Mouse (Mus musculus): Measurements from ENCODE around the gene Gm17490.

Gene Gm17490

GRCm38 (mm10) chr2:11625890-11626289 lies at the start of gene Gm17490:
Gene Gm17490 (minus strand): TSS chr2:11626264.
- no peak for DNase-seq (ENCODE audit: low read depth in 1 of 2, low spot score in 2 of 2)

GRCm38 (mm10) chr2:11672144-11672543 lies 46.1 kb upstream of the Gm17490 start:
- no peak for DNase-seq (ENCODE audit: low read depth in 1 of 2, low spot score in 2 of 2)

- no peak for DNase-seq (ENCODE audit: low read depth in 1 of 2, low spot score in 2 of 2)
Measured at GRCm38 (mm10) chr2:11665326-11665725, 39.3 kb upstream of the Gm17490 start.

GRCm38 (mm10) chr2:11664806-11665205 lies 38.7 kb upstream of the Gm17490 start:
- no peak for DNase-seq (ENCODE audit: low read depth in 1 of 2, low spot score in 2 of 2)

- no peak for DNase-seq (ENCODE audit: low read depth in 1 of 2, low spot score in 2 of 2)
Measured at GRCm38 (mm10) chr2:11664367-11664766, 38.3 kb upstream of the Gm17490 start.

- peak; percentile 42 to 66 for DNase-seq (ENCODE audit: low read depth in 1 of 2, low spot score in 2 of 2)
Measured at GRCm38 (mm10) chr2:11663961-11664360, 37.9 kb upstream of the Gm17490 start.

- no peak for DNase-seq (ENCODE audit: low read depth in 1 of 2, low spot score in 2 of 2)
Measured at GRCm38 (mm10) chr2:11662907-11663230, 36.8 kb upstream of the Gm17490 start.

GRCm38 (mm10) chr2:11662143-11662906 lies 36.3 kb upstream of the Gm17490 start:
- DNase-seq (ENCODE audit: low read depth in 1 of 2, low spot score in 2 of 2) = no peak

GRCm38 (mm10) chr2:11659263-11659662 lies 33.2 kb upstream of the Gm17490 start:
- no peak for DNase-seq (ENCODE audit: low read depth in 1 of 2, low spot score in 2 of 2)

- no peak for DNase-seq (ENCODE audit: low read depth in 1 of 2, low spot score in 2 of 2)
Measured at GRCm38 (mm10) chr2:11657581-11657980, 31.5 kb upstream of the Gm17490 start.

GRCm38 (mm10) chr2:11654990-11655931 lies 29.2 kb upstream of the Gm17490 start:
- DNase-seq (ENCODE audit: low read depth in 1 of 2, low spot score in 2 of 2) = no peak

- DNase-seq (ENCODE audit: low read depth in 1 of 2, low spot score in 2 of 2) = no peak
Measured at GRCm38 (mm10) chr2:11653780-11654179, 27.7 kb upstream of the Gm17490 start.

GRCm38 (mm10) chr2:11653330-11653729 lies 27.3 kb upstream of the Gm17490 start:
- no peak for DNase-seq (ENCODE audit: low read depth in 1 of 2, low spot score in 2 of 2)

- DNase-seq (ENCODE audit: low read depth in 1 of 2, low spot score in 2 of 2) = no peak
Measured at GRCm38 (mm10) chr2:11652780-11653179, 26.7 kb upstream of the Gm17490 start.

- DNase-seq (ENCODE audit: low read depth in 1 of 2, low spot score in 2 of 2) = no peak
Measured at GRCm38 (mm10) chr2:11652196-11652595, 26.1 kb upstream of the Gm17490 start.

GRCm38 (mm10) chr2:11651476-11651875 lies 25.4 kb upstream of the Gm17490 start:
- DNase-seq (ENCODE audit: low read depth in 1 of 2, low spot score in 2 of 2) = no peak

GRCm38 (mm10) chr2:11645297-11645696 lies 19.2 kb upstream of the Gm17490 start:
- DNase-seq (ENCODE audit: low read depth in 1 of 2, low spot score in 2 of 2) = no peak

GRCm38 (mm10) chr2:11644057-11644456 lies 18.0 kb upstream of the Gm17490 start:
- DNase-seq (ENCODE audit: low read depth in 1 of 2, low spot score in 2 of 2) = no peak

GRCm38 (mm10) chr2:11642451-11642941 lies 16.4 kb upstream of the Gm17490 start, which contains the start of gene Il2ra:
Gene Il2ra (plus strand): TSS chr2:11642807.
- DNase-seq (ENCODE audit: low read depth in 1 of 2, low spot score in 2 of 2) = no peak

- DNase-seq (ENCODE audit: low read depth in 1 of 2, low spot score in 2 of 2) = peak; percentile 15 to 33
Measured at GRCm38 (mm10) chr2:11637115-11637514, 11.1 kb upstream of the Gm17490 start.

- no peak for DNase-seq (ENCODE audit: low read depth in 1 of 2, low spot score in 2 of 2)
Measured at GRCm38 (mm10) chr2:11636138-11636480, 10.0 kb upstream of the Gm17490 start.

All from monocyte, adult 2 months (primary cell).